Mouse (Mus musculus) liver, embryonic 15.5 days (tissue): Measurements from ENCODE around the gene Cbfa2t3. TPM values are rescaled to one million over a fixed set of nuclear protein-coding genes. Genes with fewer than 3 reads are reported as not detected.

Experiments
- ATAC-seq: fragments of 200-750 bp; cut with Nextera tagmentation; 2 replicates; pipeline ENCODE4 v1.8.0; 2017; ENCODE audit warnings: moderate number of reproducible peaks, mild to moderate bottlenecking, moderate library complexity; ENCODE audit not compliant: insufficient read depth
- H3K27ac ChIP-seq: fragments of 300-500 bp; sonication (generic); replicated peaks from 2 replicates; pipeline ENCODE4 v1.5.1; 2015; ENCODE audit warnings: mild to moderate bottlenecking, inconsistent platforms
- H3K27me3 ChIP-seq: fragments of 300-500 bp; sonication (generic); 2 replicates; pipeline ENCODE4 v1.6.1; 2015; ENCODE audit warnings: mild to moderate bottlenecking, inconsistent platforms
- H3K36me3 ChIP-seq: fragments of 300-500 bp; sonication (generic); replicated peaks from 2 replicates; pipeline ENCODE4 v1.6.1; 2015; ENCODE audit warnings: moderate library complexity, mild to moderate bottlenecking, inconsistent platforms
- H3K4me1 ChIP-seq: fragments of 300-500 bp; sonication (generic); replicated peaks from 2 replicates; pipeline ENCODE4 v1.6.1; 2015; ENCODE audit warnings: inconsistent platforms
- H3K4me2 ChIP-seq: fragments of 300-500 bp; sonication (generic); 2 replicates; pipeline ENCODE4 v1.6.1; 2015; ENCODE audit warnings: moderate library complexity, mild to moderate bottlenecking, inconsistent platforms
- H3K4me3 ChIP-seq: fragments of 300-500 bp; sonication (generic); replicated peaks from 2 replicates; pipeline ENCODE4 v1.5.1; 2015; ENCODE audit warnings: mild to moderate bottlenecking, inconsistent platforms
- H3K9ac ChIP-seq: fragments of 300-500 bp; sonication (generic); 2 replicates; pipeline ENCODE4 v1.6.1; 2015; ENCODE audit warnings: moderate library complexity, mild to moderate bottlenecking, inconsistent platforms
- H3K9me3 ChIP-seq: fragments of 300-500 bp; sonication (generic); replicated peaks from 2 replicates; pipeline ENCODE4 v1.6.1; 2016; ENCODE audit warnings: inconsistent platforms
- WGBS: fragments of 180-500 bp; shearing (Covaris S2); methylation state at CpG from one replicate; pipeline ENCODE4 v1.1.7; 2015; ENCODE audit warnings: mixed read lengths; ENCODE audit not compliant: insufficient replicate concordance; 5-methylcytosine and 5-hydroxymethylcytosine counted together
- polyA plus RNA-seq: library from polyadenylated mRNA; unstranded; fragments of >200 nt; fragmentation: Nextera tagmentation; extraction: Ambion mirVana; gene quantifications from 2 replicates; pipeline ENCODE4 v1.2.1, GENCODE M21; 2015

Gene Cbfa2t3
- polyA plus RNA-seq, 1 experiment from 2014 or later = 3.5 TPM

DNA sequence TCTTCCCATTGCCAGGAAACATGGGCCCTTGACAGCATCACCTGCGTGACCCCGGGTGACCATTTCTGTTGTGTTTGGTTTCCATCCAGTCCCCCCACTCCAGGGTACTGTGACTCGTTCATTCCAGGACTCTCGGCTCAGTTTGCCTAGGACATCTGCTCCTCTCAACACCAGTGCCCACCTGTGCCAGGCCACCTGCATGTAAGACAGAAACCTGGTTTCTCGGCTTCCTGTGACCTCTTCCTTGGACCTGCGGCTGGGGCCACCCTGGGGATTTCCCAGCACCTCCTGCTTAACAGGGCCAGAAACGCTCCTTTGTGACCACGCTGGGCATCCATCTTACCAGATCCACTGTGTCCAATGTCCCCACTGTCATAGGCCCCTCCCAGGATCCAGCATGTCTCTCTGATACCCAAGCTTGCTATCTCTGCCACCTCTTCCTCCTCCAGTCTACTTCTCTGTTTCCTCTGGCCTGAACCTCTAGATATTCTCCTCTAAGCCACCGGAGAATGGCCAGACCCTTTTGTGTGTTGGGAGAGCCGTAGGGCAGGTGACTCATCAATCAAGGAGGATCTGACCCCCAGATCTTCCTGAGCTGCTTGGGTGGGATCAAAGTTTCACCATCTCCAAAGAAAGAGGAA lies 19.1 kb upstream of the Cbfa2t3 start:
- H3K4me1 ChIP-seq = peaks cover 64% of the 10 kb centered on the region
- H3K27ac ChIP-seq = peak overlapping the region; percentile 99
- no peaks in the 10 kb centered on the region for H3K9me3 ChIP-seq
- 0 out of 2 replicates have a peak overlapping the region, but pooled peaks have one; percentile 51 for H3K9ac ChIP-seq
- peaks cover 86% of the 10 kb centered on the region for H3K27me3 ChIP-seq
- 59% methylated on average over 10 of the region's 10 CpGs for WGBS
- peak overlapping the region; percentile 87; the same call in 1 of the 2 replicates for H3K4me2 ChIP-seq
- no peak for ATAC-seq
- H3K36me3 ChIP-seq = no peaks in the 10 kb centered on the region
- no peak overlapping the region for H3K4me3 ChIP-seq

- H3K36me3 ChIP-seq = no peaks in the 10 kb centered on the region
Observed at GRCm38 (mm10) chr8:122716566-122716965, 17.7 kb upstream of the Cbfa2t3 start.

DNA sequence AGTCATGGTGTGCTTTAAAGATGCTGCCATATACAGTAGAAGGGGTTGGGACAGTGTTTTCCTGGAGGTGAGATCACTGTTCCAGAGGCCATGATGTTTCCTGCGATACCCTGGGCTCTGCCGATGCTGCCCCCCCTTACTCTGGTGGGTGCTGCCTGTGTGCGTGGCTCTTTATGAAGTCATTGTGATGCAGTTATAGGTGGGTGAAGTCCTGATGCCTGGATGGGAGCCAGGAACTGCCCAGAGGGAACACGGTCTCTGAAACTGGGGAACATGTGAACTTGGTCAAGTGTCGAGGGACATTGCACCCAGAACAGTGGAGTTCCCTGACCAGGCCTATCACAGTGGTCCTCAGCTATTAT lies 14.2 kb upstream of the Cbfa2t3 start:
- H3K27ac ChIP-seq = no peak overlapping the region
- no peaks in the 10 kb centered on the region for H3K36me3 ChIP-seq
- no peak overlapping the region for H3K4me3 ChIP-seq
- H3K4me1 ChIP-seq = peaks cover 50% of the 10 kb centered on the region
- no peaks in the 10 kb centered on the region for H3K9me3 ChIP-seq
- H3K4me2 ChIP-seq = no peak overlapping the region
- WGBS = 65% methylated on average over 5 of the region's 5 CpGs
- no peak for ATAC-seq
- no peak overlapping the region for H3K9ac ChIP-seq
- H3K27me3 ChIP-seq = peaks cover 98% of the 10 kb centered on the region

More at GRCm38 (mm10) chr8:122716566-122716965, 17.7 kb upstream of the Cbfa2t3 start:
- Histone ChIP-seq H3K9ac (no peak overlapping the region), H3K27me3 (peaks cover 85% of the 10 kb centered on the region), H3K9me3 (no peaks in the 10 kb centered on the region), H3K27ac (no peak overlapping the region), H3K4me2 (no peak overlapping the region), H3K4me1 (peaks cover 64% of the 10 kb centered on the region), H3K4me3 (no peak overlapping the region)
- ATAC-seq = no peak
- WGBS = 83% methylated on average over 8 of the region's 8 CpGs

DNA sequence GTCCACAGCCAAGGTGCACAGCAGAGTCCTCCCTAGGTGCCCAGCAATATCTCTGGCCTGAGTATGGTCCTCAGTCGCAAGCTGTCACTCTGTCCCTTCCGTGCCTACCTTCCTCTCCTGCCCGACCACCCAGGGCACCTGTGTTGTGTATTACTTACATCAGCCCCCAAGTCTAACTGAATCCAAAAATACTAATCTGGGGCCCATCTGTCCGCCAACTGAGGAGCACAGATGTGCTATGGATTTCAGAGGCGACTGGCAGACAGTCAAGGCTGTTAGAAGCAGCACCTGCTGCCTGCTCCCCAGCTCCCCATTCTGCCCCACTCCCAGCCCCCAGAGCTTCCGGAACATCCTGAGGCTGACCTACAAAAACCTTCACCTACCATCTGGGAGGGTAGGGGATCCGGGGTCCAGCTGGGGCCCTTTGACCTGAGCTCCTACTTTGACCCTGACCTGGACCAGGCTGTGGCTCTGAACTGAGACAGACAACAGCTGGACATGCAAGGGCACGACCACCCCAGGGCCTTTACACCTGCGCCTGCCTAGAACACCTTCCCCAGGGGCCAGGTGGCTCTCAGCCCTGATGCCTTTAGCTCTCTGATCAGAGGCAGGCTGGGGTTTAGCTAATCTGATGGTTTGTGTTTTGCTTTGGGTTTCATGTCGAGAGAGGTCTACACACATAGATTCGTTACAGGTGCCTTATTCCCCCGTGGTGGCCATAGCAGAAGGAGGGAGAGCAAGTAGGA lies 13.7 kb upstream of the Cbfa2t3 start:
- 37% methylated on average over 12 of the region's 12 CpGs for WGBS
- peaks cover 44% of the 10 kb centered on the region for H3K4me1 ChIP-seq
- H3K27ac ChIP-seq = peak overlapping the region; percentile 39; the same call in 1 of the 2 replicates
- H3K27me3 ChIP-seq = peaks cover 98% of the 10 kb centered on the region
- no peak overlapping the region; the same call in 1 of the 2 replicates for H3K4me3 ChIP-seq
- peak overlapping the region; percentile 49 for H3K4me2 ChIP-seq
- ATAC-seq = no peak
- H3K9ac ChIP-seq = peak overlapping the region; percentile 25; the same call in 1 of the 2 replicates
- H3K36me3 ChIP-seq = no peaks in the 10 kb centered on the region
- H3K9me3 ChIP-seq = no peaks in the 10 kb centered on the region

DNA sequence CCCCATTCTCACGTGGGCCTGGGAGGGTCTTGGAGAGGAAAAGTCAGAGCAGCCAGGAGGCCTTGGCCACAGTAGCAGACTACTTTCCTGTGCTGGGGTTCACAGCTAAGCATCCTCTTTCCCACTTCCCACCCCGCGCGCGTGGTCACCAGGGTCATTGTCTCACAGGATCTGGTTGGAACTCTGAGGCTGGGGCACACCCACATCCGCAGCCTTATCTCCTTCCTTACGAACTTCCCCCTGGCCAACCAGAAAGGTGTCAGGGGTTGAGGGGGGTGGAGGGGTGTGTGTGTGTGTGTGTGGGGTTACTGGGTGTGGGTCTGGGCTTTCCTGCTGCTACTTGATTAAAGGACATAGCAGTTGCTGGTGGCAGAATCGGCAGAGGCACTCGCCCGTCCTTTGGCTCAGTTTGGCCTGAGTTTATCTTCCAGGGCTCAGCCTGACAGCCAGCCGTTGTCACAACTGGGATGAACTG lies 13.0 kb upstream of the Cbfa2t3 start:
- H3K4me1 ChIP-seq = peaks cover 39% of the 10 kb centered on the region
- peaks cover 98% of the 10 kb centered on the region for H3K27me3 ChIP-seq
- 10% methylated on average over 11 of the region's 11 CpGs for WGBS
- no peaks in the 10 kb centered on the region for H3K36me3 ChIP-seq
- H3K4me2 ChIP-seq = peak overlapping the region; percentile 49
- H3K4me3 ChIP-seq = no peak overlapping the region; the same call in 1 of the 2 replicates
- peak overlapping the region; percentile 25; the same call in 1 of the 2 replicates for H3K9ac ChIP-seq
- H3K27ac ChIP-seq = peak overlapping the region; percentile 39
- ATAC-seq = peak; percentile 84
- H3K9me3 ChIP-seq = no peaks in the 10 kb centered on the region

GRCm38 (mm10) chr8:122711480-122711879 lies 12.6 kb upstream of the Cbfa2t3 start:
- WGBS = 19% methylated on average over 3 of the region's 3 CpGs
- Histone ChIP-seq H3K9me3 (no peaks in the 10 kb centered on the region), H3K4me1 (peaks cover 39% of the 10 kb centered on the region), H3K4me3 (no peak overlapping the region), H3K4me2 (peak overlapping the region; percentile 49), H3K27me3 (peaks cover 98% of the 10 kb centered on the region), H3K27ac (peak overlapping the region; percentile 39), H3K9ac (0 out of 2 replicates have a peak overlapping the region, but pooled peaks have one; percentile 25), H3K36me3 (no peaks in the 10 kb centered on the region)
- ATAC-seq = peak; percentile 64

DNA sequence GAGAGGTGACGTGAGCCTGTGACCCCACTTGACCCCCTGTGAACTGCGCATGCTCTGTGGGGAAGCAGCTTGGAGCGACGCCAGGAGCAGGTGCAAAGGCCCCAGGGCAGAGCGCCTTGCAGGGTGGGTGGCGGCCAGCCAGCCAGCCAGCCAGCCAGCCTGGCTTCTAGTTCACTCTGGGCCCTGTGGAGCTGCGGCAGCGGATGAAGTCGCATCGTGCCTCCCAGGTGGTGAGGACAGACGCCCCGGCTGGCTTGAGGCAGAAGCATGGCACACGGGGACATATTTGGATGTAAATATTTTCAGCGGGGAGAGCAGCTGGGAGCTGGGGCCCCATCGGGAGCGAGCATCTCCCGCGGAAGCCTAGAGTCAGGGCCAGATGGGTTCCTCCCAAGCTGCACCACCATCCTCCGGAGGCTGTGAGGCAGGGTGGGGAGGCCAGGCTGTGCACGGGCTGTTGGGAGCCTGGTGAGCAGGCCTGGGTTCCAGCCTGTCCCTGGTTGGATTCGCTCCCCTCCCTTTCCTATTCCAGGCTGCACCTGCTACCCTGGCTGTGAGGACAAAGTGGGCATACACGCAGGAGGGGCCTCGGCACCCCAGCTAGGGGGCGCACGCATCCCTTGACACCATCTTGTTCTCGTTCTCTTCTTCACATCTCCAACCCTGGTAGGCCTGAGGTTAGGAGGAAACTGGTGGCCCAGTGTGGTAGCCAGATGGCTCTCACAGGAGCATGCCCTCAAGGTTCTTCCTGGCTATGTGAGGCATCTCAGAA lies 10.6 kb upstream of the Cbfa2t3 start:
- no peak for ATAC-seq
- Histone ChIP-seq H3K27me3 (peaks cover 90% of the 10 kb centered on the region), H3K27ac (no peak overlapping the region), H3K4me3 (no peak overlapping the region), H3K9me3 (no peaks in the 10 kb centered on the region), H3K4me1 (peaks cover 49% of the 10 kb centered on the region), H3K9ac (no peak overlapping the region), H3K4me2 (no peak overlapping the region), H3K36me3 (no peaks in the 10 kb centered on the region)
- 47% methylated on average over 26 of the region's 26 CpGs for WGBS

DNA sequence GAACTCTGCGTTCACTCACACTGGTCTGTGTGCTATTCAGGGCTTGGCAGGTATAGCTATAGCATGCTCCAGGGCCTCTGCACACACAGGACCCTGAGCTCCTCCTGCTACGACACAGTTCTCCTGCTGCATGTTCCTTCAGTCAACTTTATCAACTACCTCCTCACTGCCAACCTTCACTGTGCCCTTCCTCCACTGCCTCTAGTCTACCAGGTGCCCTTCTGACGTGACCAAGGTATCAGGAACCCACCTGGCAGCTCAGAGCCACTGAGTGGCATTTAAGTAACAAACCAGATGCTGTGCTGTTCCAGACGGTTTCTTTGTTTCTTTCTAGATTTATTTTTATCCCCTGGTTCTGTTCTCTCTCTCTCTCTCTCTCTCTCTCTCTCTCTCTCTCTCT lies 8.3 kb upstream of the Cbfa2t3 start:
- H3K36me3 ChIP-seq = no peaks in the 10 kb centered on the region
- H3K9ac ChIP-seq = no peak overlapping the region
- H3K4me1 ChIP-seq = peaks cover 55% of the 10 kb centered on the region
- 45% methylated on average over 4 of the region's 4 CpGs for WGBS
- H3K27ac ChIP-seq = no peak overlapping the region
- H3K9me3 ChIP-seq = no peaks in the 10 kb centered on the region
- H3K27me3 ChIP-seq = peaks cover 83% of the 10 kb centered on the region
- H3K4me3 ChIP-seq = no peak overlapping the region
- no peak overlapping the region for H3K4me2 ChIP-seq
- ATAC-seq = no peak

DNA sequence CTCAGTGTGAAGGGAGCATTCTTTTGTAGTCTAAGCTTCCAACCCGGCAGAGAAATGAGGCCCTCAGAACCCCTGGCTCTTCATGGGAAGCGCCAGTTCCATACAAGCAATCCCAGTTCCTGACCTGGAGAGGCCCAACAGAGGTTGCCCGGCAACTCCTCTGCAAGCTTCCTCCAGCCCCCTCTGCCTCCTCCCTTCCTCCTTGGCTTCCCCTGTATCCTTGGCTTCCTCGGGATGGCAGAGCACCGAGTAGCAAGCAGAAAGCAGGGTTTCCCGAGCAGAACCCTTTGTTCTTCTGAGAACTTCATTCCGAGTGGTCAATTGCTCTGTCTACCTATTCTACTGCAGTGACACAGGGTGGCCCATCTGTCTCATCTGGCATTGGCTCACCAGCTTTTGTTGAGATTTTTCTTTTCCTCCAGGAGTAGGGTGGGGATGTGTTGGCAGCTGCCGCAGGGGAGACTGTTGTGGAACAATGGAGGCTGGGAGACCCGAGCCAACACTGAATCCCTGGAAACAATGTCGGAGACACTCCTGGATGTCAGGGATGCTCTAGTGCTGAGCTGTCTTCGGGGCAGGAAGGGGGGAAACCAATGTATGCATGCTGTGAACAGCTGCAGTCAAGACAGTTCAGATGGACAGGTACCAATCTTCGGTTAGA lies 7.1 kb upstream of the Cbfa2t3 start:
- H3K4me3 ChIP-seq = no peak overlapping the region
- no peaks in the 10 kb centered on the region for H3K36me3 ChIP-seq
- H3K27ac ChIP-seq = no peak overlapping the region
- H3K4me1 ChIP-seq = peaks cover 55% of the 10 kb centered on the region
- H3K27me3 ChIP-seq = peaks cover 83% of the 10 kb centered on the region
- H3K9ac ChIP-seq = no peak overlapping the region
- no peak for ATAC-seq
- WGBS = 71% methylated on average over 12 of the region's 12 CpGs
- no peak overlapping the region for H3K4me2 ChIP-seq
- H3K9me3 ChIP-seq = no peaks in the 10 kb centered on the region

DNA sequence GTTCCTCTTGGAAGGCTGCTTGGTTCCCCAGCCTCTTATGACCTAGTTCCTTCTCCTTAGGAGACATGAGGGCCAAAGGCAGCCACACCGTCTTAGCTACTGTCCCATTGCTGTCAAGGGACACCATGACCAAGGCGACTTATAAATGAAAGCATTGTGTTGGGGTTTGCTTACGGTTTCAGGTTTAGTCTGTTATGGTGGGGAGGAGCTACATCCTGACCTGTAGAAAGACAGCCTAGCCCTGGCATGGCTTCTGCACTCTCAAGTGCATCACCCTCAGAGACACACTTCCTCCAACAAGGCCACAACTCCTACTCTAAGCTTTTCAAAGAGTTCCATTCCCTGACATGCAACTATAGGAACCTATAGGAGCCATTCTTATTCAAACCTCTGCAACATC lies 5.7 kb upstream of the Cbfa2t3 start:
- Histone ChIP-seq H3K4me1 (peaks cover 60% of the 10 kb centered on the region), H3K9me3 (no peaks in the 10 kb centered on the region), H3K4me3 (no peak overlapping the region), H3K9ac (no peak overlapping the region), H3K27ac (no peak overlapping the region), H3K4me2 (no peak overlapping the region), H3K27me3 (peaks cover 76% of the 10 kb centered on the region), H3K36me3 (no peaks in the 10 kb centered on the region)
- WGBS = 82% methylated on average over 3 of the region's 3 CpGs
- ATAC-seq = no peak
